In genomic region chr16:48750145-48750827, GRCm38 (mm10) we compare ENCODE assay signal across 9 mouse cellular contexts. TPM values are rescaled to one million over a fixed set of nuclear protein-coding genes. Genes with fewer than 3 reads are reported as not detected.
DNase-seq lines count a peak whose midpoint lies in the region; ATAC-seq and TF ChIP-seq lines count a peak whose summit lies in the region.
"Had no signal": no experiment of that assay in that cellular context is flagged by ENCODE, and none has a peak within 500 bp of the region (broad histone marks: within the 10 kb centered on the region; RNA-seq: fewer than 3 reads in every experiment).

No protein-coding gene starts in this region.

- no peak for TF ChIP-seq CTCF in lung, postnatal 0 days (IDR thresholded peaks at IDR 0.05)

- H3K9ac ChIP-seq in lung, postnatal 0 days (replicated peaks; ENCODE audit: low read depth) = no peak overlapping the region
- no peak overlapping the region; the same call in 1 of the 2 replicates for H3K9ac ChIP-seq in limb, embryonic 14.5 days (ENCODE audit: low read depth, low read length, severe bottlenecking)

- no peak overlapping the region for H3K4me3 ChIP-seq in lung, postnatal 0 days (ENCODE audit: low read depth, low read length)
- H3K4me3 ChIP-seq in limb, embryonic 14.5 days (replicated peaks; ENCODE audit: low read length) = peak overlapping the region; percentile 26

- H3K27ac ChIP-seq in lung, postnatal 0 days (ENCODE audit: low read length) = no peak overlapping the region
- H3K27ac ChIP-seq in limb, embryonic 14.5 days (replicated peaks; ENCODE audit: low read depth, low read length) = no peak overlapping the region

- H3K9me3 ChIP-seq in lung, postnatal 0 days (ENCODE audit: low read length) = no peaks in the 10 kb centered on the region
- no peaks in the 10 kb centered on the region for H3K9me3 ChIP-seq in limb, embryonic 14.5 days (ENCODE audit: control insufficient read depth, low read length)

- TF ChIP-seq POLR2A in limb, embryonic 14.5 days (IDR thresholded peaks at IDR 0.05; ENCODE audit: borderline replicate concordance, extremely low read depth, insufficient read depth, insufficient read length) = no peak

- H3K27me3 ChIP-seq in lung, postnatal 0 days (replicated peaks; ENCODE audit: insufficient read depth, low read length) = no peaks in the 10 kb centered on the region
- H3K27me3 ChIP-seq in limb, embryonic 14.5 days (ENCODE audit: control insufficient read depth, insufficient read depth, low read length) = no peaks in the 10 kb centered on the region

- H3K36me3 ChIP-seq in lung, postnatal 0 days (ENCODE audit: insufficient read depth, low read length) = no peaks in the 10 kb centered on the region
- no peaks in the 10 kb centered on the region for H3K36me3 ChIP-seq in limb, embryonic 14.5 days (ENCODE audit: control insufficient read depth, insufficient read depth, low read length)

- 15% methylated on average over 26 of the region's 26 CpGs for WGBS in lung, postnatal 0 days
- 19% methylated on average over 26 of the region's 26 CpGs for WGBS in limb, embryonic 14.5 days

- ATAC-seq in frontal cortex, adult (ENCODE audit: low TSS enrichment) = peak; percentile 98
- ATAC-seq in lung, postnatal 0 days = no peak
- no peak for ATAC-seq in limb, embryonic 14.5 days (ENCODE audit: low FRiP score, low read depth)

- no peak for TF ChIP-seq EP300 in lung, postnatal 0 days (IDR thresholded peaks at IDR 0.05)

- 0 out of 2 replicates have a peak overlapping the region, but pooled peaks have one; percentile 33 for H3K4me2 ChIP-seq in lung, postnatal 0 days (replicated peaks; ENCODE audit: low read depth, low read length)
- H3K4me2 ChIP-seq in limb, embryonic 14.5 days (replicated peaks; ENCODE audit: low read depth, low read length, severe bottlenecking) = peak overlapping the region; percentile 45

- DNase-seq in frontal cortex, postnatal 25 days (ENCODE audit: low spot score in 2 of 2) = no peak
- peak; percentile 5 for DNase-seq in lung, postnatal 0 days (ENCODE audit: low spot score)
- DNase-seq in lung, postnatal 25 days (ENCODE audit: low spot score) = no peak
- DNase-seq in limb, embryonic 14.5 days (ENCODE audit: low spot score) = no peak
- no peak for DNase-seq in spleen, adult 18-20 months
- no peak for DNase-seq in gastrocnemius, adult 8-10 months (ENCODE audit: low spot score in 2 of 2)
- DNase-seq in T-cell, adult 2 months (ENCODE audit: low spot score) = no peak
- DNase-seq: lung, adult 2 months had no signal

- H3K4me1 ChIP-seq in lung, postnatal 0 days (ENCODE audit: insufficient read depth, low read depth, low read length) = no peaks in the 10 kb centered on the region
- H3K4me1 ChIP-seq in limb, embryonic 14.5 days (ENCODE audit: control insufficient read depth, insufficient read depth, low read length) = no peaks in the 10 kb centered on the region

RNA-seq across cellular contexts. Expression of gene Trat1, which starts 21.5 kb away (rescaled TPM):
- polyA plus RNA-seq in lung, postnatal 0 days (2015; fragmentation: Nextera tagmentation; extraction: Ambion mirVana) = 0.16 TPM in 1 of 2 replicates, not detected in the other
- polyA plus RNA-seq in limb, embryonic 14.5 days (2012; rRNA removed) = 0.26 and 0.36 TPM in 2 replicates
- not detected in 2 replicates for polyA plus RNA-seq in limb, embryonic 14.5 days (2014; fragmentation: Nextera tagmentation; extraction: Ambion mirVana)
- not detected for total RNA-seq in gastrocnemius, adult 8-10 months (2022)
